Mouse (Mus musculus): ENCODE results near the gene Comp.

The Comp gene

GRCm38 (mm10) chr8:70397611-70398563, 24.5 kb downstream of the Comp start:
- in situ Hi-C loops (cut with MseI, MboI): no loop called here

GRCm38 (mm10) chr8:70404212-70404611, 30.9 kb downstream of the Comp start:
- in situ Hi-C loops (cut with MseI, MboI): no loop called here

GRCm38 (mm10) chr8:70405189-70405588, 31.8 kb downstream of the Comp start:
- in situ Hi-C loops (cut with MseI, MboI): no loop called here

DNA sequence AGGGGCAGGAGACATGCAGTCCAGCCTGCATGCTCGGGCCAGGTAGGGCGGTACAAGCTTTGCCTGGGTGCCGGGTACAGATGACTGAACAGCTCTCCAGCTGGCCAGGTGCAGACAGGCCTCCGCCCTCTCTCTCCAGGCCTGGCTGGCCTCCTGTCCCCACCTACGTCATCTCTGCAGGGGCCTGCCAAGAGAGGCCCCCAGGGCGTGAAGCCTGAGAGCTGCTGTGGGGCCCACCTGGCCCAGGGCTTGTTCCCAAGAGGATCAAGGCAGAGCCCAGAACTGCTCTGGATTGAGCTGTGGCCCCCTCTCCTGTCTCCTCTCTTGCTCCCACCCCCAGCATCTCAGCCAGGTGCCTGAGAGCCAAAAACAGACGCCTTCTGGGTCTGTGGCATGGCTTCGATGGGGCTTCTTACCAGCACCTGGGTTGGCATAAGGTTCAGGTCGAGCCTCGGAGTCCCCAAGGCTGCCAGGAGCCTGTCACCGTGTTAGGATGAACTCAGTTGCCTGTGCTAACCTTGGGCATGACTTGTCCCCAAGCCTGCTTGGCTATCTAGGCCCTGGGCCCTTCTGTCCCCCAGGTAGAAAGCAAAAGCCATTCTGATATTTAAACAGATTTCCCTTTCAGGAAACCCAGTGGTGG, 33.2 kb downstream of the Comp start:
- in situ Hi-C loops (cut with MseI, MboI): no loop called here

- in situ Hi-C loops (cut with MseI, MboI): no loop called here
Observed at GRCm38 (mm10) chr8:70408301-70408700, 34.9 kb downstream of the Comp start.

DNA sequence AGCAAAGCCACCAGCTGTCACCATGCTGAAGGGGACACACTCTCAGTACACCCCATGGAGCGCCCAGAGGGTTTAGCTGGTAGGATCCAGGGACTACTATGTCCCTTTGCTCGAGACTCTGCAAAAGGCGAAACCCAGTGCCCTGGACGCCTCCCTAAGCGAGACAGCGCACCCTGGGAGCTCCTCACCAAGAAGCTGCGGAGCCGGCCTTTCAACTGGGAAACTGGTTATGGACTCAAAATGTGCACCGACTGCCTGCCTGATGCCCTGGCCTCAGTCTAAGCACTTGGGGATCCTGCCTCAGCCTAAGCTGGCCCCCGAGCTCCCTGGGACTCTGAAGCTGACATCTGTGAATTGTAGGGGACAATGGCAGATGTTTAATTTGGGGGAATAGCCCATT, 35.7 kb downstream of the Comp start:
- in situ Hi-C loops (cut with MseI, MboI): no loop called here

GRCm38 (mm10) chr8:70409455-70409871, 36.1 kb downstream of the Comp start:
- in situ Hi-C loops (cut with MseI, MboI): no loop called here

- in situ Hi-C loops (cut with MseI, MboI): loop anchor here (10.0 kb wide), 1 partner anchor 95 kb away; the partner anchor contains the start of gene Rex1bd (in 2 of the 2)
Observed at GRCm38 (mm10) chr8:70410281-70410680, 36.9 kb downstream of the Comp start.

DNA sequence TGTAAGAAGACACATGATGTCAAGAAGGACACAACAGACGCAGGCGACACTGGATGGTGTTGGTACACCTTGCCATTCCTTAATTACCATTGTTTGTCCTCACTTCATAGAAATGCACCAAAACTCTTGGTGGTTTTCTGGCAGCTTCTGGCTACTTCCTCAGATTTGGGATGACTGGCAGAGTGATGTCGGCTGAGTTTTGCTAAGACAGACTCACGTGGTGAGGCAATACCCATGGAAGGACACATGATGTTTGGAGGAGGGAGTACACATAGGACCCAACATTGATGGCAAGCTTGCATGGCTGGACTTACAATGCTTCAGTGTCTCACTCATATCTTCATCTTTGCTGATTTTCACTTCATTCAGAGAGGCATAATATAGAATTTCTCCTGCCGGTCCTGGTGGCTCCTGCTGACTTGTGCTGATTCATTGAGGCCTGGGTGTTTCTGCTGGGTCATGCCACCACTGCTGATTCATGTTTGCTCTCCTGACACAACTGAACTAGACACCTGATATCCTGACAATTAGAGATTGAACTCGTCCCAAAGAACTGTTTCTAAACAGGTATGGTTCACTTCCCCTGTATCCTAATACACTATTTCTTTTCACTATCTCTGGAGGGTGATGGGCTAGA, 41.1 kb downstream of the Comp start:
- in situ Hi-C loops (cut with MseI, MboI): loop anchor here (10.0 kb wide), 1 partner anchor 90 kb away; the partner anchor contains the start of gene Rex1bd (in 2 of the 2)

- in situ Hi-C loops (cut with MseI, MboI): loop anchor here (10.0 kb wide), 1 partner anchor 89 kb away; the partner anchor contains the start of gene Rex1bd (in 2 of the 2)
Observed at GRCm38 (mm10) chr8:70415540-70416451, 42.4 kb downstream of the Comp start.

DNA sequence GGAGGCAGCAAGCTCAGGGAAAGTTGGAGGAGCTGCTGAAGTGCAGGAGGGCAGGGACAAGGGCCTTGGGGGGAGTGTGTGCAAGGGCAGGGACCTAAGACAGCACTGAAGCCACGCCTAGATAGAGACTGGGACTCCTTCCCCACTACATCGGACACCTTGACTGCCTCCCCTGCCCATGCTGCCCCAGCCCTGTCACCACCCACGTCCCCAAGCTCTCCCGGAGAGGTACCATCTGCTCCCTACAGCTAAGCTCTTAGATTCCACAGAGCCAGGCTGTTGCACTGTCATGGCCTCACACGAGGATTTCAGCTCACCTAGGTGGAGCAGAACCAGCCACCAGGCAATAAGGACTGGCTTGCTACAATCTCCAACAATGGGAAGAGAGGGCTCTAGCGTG, 43.6 kb downstream of the Comp start:
- in situ Hi-C loops (cut with MseI, MboI): loop anchor here (10.0 kb wide), 1 partner anchor 88 kb away; the partner anchor contains the start of gene Rex1bd (in 2 of the 2)

DNA sequence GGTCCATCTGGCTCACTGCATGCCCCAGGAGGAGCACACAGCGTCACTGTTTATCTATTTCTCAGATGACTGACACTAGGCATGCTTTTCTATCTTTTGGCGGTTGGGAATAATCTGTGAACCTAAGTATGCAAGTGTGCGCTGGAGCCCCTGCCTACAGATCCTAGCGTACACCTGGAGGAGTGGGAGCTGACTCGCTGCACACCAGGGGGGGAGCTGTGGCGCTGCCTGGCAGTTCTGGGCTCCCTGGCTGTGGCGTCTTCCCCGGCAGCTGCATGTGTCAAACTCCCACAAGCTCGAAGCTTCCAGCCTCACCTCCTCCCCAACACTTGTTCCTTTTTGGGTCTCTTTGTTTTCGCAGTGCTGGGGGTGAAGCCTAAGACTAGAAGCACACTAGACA, 44.6 kb downstream of the Comp start:
- in situ Hi-C loops (cut with MseI, MboI): loop anchor here (10.0 kb wide), 1 partner anchor 87 kb away; the partner anchor contains the start of gene Rex1bd (in 2 of the 2)

- in situ Hi-C loops (cut with MseI, MboI): loop anchor here (10.0 kb wide), 1 partner anchor 86 kb away; the partner anchor contains the start of gene Rex1bd (in 2 of the 2)
Observed at GRCm38 (mm10) chr8:70418954-70419353, 45.6 kb downstream of the Comp start.

- in situ Hi-C loops (cut with MseI, MboI): loop anchor here (10.0 kb wide), 1 partner anchor 85 kb away; the partner anchor contains the start of gene Rex1bd (in 2 of the 2)
Observed at GRCm38 (mm10) chr8:70419879-70420643, 46.7 kb downstream of the Comp start.

- in situ Hi-C loops (cut with MseI, MboI): no loop called here
Observed at GRCm38 (mm10) chr8:70421349-70422104, 48.2 kb downstream of the Comp start.

- in situ Hi-C loops (cut with MseI, MboI): no loop called here
Observed at GRCm38 (mm10) chr8:70422722-70423121, 49.4 kb downstream of the Comp start.

DNA sequence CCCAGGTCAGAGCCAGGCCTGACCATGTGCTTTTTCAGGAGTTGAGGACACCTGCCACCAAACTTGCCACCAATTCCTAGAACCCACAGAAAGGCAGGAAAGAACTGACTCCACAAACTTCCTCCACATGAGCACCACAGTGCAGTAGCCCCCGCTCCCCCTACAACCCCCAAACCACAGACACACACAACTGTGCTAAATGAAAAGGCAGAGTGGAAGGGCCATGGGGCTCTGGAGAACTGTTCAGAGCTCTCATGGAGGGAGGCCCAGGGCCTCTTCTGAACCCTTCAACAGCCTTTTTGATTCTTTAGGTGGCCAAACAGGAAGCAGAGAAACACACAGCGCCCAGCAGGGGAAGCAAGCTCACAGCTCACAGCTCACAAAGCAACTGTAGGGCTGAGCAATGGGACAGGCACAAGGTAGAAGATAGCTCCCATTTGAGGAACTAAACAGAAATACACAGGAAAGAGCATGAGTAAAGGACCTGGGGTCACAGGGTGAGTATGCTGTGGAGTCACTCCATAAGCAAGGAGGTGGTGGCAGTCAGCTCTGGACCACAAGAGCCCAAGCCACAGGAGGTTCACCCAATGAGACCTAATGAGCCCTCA, 53.0 kb downstream of the Comp start:
- in situ Hi-C loops (cut with MseI, MboI): no loop called here

GRCm38 (mm10) chr8:70431213-70431612, 57.9 kb downstream of the Comp start:
- in situ Hi-C loops (cut with MseI, MboI): no loop called here

All from mouse trophoblast stem cell (cell line).